Mouse (Mus musculus): ENCODE results near the gene Stard3.

Gene Stard3

DNA sequence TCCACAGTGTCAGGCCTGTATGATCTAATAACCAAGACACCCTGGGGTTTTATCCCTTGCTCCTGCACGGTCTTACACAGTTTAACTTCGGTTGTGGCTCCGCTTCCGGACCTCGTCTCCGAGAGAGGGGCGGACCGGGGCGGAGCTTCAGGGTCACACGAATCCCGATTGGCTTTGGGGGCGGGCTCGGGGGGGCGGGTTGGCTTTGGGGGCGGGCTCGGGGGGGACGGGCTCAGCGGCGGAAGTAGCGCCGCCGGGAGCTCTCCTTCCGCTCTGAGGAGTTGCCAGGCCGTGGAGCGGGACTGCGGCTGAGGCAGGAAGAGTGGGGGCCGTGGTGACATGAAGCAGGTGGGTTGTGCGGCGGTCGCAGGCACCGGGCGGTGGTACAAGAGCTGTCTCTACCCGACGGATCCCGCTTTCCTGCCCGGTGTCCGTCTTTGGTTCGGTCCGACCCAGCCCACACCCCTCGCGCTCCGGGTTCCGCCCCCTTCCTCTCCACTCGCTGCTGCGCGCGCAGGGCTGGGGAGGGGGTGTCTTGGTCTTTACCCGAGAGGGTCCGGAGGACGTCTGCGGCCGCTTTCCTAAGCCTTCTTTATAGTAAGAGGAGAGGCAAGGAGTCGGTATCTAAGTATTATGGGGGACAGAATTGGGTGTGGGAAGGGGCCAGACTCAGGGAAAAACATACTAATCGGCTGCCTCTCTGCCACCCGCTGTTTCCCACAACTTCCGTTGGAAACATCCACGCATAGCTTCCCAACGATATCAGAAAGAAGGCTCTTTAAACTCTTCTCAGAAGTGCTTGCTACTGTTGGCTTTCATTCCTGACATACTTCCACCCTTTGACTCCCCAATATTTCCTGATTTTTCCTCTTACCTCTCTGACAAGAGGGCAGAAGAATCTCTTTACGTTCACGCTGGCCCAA is at the start of gene Stard3:
Gene Stard3, plus strand, starts transcription at position 208 of the 923 bp plus-strand sequence.
- DNase-seq (ENCODE audit: low spot score in 2 of 2) = peak; percentile 79 to 86

DNA sequence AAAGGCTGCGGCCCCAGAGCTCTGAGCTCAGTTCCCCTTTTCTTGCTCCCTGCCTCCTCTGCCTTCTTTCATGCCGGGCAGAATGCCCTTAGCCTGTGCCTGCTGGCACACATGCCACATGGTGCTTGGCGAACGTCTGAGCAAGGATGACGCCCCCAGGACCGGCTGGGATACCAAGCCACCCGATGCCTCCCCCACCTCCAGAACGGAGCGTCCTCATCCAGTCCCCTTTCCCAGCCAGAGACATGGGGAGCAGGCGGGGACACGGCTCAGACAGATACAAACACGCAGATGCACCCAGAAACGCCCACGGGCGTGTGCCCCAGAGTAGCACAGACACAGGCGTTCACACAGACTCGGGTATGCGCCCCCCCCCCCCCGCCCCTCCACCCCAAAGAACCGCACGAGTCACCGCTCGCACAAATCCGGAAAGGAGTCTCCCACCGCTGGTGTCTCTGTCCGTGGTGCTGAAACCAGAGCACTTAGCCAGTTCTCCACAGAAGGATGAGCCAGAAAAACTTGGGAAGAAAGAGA is 44.3 kb upstream of the Stard3 start:
- DNase-seq (ENCODE audit: low spot score in 2 of 2) = no peak

DNA sequence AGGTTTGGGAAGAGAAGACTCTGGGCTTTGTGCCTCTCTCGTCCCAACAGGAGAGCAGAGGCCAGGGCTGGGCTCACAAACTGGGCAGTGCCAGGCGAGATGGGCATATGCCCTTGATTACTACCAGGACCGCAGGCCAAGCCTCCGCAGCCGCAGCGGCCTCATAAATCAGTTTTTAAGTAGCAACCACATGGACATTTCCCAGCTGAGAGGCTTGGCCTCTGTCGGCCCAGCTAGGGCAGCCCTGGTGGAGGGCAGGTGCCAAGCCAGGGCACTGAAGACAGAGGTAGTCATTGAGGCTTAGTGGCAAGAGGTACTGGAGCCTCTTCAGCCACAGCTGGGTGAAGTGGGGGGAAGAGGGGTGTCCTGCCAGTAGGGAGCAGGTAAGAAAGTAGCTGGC is 40.7 kb upstream of the Stard3 start:
- DNase-seq (ENCODE audit: low spot score in 2 of 2) = no peak

DNA sequence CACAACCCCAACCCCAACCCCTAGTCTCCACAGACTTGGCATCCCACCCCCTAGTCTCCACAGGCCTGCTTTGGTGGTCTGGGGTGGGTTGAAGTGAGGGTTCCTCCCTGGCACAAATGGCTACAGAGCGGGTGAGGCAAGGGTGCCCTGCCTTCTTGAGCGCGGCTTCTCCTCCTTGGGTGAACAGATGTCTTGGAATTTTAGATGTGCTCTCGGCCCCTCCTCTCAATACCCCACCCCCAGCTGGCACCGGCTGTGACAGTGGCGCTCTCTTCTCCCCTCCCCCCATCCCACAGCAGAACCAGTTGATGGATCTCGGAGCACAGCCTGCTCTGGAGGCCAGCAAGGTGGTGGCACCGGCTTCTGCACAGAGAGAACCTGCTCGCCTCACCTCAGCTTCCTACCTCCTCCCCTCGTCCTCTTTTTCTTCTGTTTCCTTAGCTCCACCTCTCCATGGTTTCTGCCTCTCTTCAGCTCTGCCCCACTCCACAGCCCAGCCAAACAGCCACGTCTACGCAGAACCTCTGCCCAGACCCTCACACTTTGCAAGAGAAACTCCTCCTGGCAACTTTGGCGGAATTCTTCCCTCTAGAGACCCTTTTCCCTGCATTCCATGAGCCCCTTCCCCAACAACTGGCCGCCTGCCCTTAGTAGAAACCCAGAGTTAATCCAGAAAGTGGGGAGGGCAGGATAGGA is 39.6 kb upstream of the Stard3 start:
- DNase-seq (ENCODE audit: low spot score in 2 of 2) = no peak

DNA sequence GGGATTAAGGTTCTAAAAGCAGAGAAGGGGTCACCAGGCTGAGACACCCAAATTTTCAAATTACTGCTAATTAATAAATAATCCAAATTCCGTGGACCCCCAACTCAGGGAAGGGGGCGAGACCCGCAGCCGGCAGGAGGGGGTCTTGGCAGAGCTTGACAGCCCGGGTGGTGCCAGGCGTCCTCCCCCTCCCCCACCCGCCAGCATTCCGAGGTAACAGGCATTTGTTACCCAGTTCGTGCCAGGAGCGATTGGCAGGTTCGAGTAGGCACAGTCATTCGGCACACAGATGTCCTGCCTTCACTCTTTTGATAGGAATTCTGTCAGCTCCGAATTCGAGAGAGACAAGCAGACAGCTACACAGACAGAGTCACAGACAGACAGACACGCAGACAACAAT is 39.0 kb upstream of the Stard3 start:
- DNase-seq (ENCODE audit: low spot score in 2 of 2) = no peak

DNA sequence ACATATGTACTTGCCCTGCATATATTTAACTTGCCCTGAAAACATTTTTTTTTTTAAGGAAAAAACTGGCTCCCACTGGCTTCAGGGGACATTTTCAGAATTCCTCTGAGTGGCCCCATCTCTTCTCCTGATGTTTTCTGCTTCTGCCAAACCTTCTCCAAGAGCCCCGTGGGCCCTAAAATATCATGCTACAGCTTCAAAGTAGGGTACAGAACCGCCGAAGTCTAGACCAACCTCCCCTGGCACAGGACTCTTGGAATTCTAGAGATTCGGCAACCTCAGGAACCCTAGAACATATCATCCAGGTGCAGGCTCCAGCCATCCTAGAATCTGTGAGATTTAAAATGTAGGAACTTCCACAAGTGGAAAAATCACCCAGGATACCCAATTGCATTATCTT is 38.6 kb upstream of the Stard3 start:
- DNase-seq (ENCODE audit: low spot score in 2 of 2) = no peak

DNA sequence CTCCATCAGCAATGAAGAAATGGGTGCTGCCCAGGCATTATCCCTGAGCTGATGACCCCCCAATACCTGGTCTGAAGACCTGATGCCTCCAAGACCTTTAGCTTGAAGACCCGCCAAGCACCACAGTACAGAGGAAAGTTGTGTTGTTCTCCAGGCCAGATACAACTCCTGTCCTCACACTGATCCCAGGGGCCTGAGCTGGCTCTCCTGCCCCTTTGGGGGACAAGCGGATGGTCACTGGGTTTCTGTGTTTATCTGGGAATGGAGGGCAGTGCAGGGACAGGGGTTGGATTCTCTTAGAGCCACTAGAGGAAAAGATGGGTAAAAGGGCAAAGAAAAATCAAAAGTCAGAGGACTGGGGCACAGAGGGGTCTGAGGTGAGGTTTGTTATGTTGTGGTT is 38.2 kb upstream of the Stard3 start:
- DNase-seq (ENCODE audit: low spot score in 2 of 2) = no peak

DNA sequence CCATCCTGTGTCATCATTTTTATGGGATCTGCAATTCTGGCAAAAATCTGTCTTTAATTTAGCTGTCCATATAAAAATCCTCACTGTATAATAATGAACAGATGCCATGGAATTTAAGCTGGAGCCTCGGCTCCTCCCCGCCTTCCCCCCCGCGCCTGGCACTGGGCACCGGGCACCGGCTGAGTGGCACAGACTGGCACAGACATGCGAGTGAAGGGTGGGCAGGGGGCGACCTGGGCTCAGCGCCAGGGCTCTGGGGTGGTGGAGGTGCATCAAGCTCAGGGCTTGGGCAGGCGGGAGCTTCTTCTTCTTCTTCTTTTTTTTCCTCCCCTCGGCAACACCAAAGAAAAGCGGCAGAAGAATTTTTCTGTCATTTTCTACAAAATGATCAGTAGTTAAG is 37.8 kb upstream of the Stard3 start:
- DNase-seq (ENCODE audit: low spot score in 2 of 2) = no peak

DNA sequence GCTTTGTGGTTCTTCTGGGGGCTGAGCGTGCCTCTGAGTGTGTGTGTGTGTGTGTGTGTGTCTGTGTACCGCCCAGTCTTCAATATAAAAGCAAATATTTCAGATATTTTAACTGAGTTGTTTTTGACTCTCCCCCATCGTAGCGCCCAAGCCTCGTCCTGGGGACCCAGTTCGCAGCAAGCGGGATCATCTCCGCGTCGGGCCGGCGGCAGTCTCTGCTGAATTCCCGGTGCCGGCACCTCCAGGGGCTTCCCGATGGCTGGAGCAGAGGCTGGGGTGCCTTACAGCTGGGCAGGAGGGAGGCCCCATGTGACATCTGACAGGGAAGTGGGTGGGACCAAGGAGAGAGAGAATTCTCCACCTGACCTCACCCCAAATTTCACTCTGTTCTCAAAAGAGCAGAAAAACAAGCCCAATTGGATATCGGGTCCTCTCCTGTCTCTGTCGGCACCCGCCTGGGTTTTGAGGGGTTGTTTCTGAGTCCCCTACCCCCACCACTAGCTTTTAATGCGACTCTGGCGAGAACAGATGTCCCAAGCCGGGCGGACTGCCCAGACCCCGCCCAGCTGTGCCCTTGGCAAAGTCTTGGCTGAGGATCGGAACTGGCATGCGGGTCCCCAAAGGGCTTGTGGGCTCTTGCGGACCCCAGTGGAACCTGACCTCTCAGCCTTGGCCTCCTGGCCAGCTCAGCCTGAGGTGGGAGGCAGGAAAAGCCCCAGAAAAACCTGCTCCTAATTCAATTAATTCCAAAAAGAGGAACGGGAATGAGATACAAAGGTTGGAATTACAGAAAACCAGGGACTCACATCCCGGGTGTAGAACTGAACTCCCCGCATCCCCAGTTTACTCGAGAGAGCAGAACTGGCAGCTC is 37.1 kb upstream of the Stard3 start:
- no peak for DNase-seq (ENCODE audit: low spot score in 2 of 2)

DNA sequence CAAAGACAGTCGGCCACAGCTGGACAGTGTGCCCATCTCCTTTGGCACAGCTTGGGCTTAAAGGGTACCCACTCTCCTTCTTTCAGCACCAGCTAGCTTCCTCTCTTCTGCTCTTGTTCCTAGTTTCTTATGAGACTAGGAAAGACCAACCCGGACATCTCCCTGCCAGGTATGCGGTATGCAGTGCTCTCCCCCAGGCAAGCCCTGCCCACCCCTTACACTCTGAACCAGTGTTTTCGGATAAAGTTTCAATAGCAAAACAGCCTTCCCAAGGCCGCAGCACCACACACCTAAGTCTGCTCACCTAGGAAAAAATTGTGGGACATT is 36.5 kb upstream of the Stard3 start:
- DNase-seq (ENCODE audit: low spot score in 2 of 2) = no peak

DNA sequence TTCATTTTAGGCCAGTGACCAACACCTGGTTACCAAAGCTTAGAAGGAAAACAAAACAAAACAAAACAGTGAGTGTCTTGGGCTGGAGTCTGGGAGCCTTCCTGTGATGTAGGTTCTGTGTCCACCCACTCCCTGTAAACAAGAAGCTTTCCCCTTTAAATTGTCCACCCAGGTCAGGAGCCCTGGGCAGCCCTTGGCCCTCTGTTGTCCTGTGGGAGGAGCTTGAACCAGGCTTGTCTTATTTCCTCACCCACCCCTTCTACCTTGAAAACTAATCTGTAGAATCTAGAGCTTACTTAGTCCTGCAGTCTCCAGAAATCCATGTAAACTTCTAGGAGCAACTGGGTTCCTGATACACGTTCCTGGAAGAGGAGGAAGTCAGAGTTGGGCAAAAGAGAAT is 36.0 kb upstream of the Stard3 start:
- no peak for DNase-seq (ENCODE audit: low spot score in 2 of 2)

DNA sequence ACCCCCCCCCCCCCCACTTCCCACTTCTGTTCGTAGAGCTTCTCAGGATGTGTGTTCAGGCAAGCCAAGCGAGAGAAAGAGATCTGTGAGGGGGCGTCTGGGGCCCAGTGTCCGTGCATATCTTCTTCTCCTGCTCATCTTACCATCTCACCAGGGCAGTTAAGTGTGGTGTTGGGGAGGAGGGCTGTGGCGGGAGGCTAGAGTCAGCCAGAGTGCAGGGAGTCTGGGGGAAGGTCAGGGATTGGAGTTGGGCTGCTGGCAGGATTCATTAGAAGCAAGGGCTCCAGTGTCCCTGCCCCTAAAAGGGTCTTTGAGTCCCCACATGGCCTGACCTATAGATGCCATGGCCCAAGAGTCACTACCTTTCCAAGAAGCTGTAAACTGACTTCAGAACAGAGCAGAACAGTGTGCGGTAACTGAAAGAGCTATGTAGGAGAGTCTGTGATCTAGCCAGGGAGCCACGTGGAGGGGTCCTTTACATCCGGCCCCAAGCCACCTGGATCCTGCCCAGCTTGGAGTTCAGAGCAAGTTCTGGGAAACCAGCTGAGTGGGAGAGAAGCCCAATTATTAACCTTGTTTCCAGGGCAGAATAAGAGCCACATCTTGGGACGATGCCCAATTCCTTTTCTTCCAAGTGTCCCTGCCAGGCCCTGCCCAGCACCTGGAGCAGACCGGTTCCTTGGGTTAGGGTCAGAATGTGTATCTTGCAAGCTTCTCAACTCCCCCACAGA is 34.9 kb upstream of the Stard3 start:
- DNase-seq (ENCODE audit: low spot score in 2 of 2) = no peak

DNA sequence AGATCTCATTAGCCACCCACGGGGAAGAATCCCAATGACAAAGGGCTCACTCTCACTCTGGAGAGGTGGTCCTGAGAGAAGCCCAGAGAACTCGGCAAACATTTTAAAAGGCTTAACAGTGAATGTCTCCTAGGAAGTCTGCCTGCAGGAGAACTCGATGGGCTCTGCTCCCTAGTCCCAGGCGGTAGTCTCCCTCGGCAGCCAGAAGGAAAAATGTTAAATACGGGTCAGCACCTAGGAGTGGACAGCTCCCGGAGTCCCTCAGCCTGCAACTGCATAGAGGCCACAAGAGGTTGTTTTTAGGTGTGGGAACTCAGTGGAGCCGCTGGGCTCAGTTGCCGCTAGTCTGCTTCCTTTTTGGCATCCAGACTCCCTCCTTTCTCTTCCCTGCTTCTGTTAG is 34.2 kb upstream of the Stard3 start:
- no peak for DNase-seq (ENCODE audit: low spot score in 2 of 2)

DNA sequence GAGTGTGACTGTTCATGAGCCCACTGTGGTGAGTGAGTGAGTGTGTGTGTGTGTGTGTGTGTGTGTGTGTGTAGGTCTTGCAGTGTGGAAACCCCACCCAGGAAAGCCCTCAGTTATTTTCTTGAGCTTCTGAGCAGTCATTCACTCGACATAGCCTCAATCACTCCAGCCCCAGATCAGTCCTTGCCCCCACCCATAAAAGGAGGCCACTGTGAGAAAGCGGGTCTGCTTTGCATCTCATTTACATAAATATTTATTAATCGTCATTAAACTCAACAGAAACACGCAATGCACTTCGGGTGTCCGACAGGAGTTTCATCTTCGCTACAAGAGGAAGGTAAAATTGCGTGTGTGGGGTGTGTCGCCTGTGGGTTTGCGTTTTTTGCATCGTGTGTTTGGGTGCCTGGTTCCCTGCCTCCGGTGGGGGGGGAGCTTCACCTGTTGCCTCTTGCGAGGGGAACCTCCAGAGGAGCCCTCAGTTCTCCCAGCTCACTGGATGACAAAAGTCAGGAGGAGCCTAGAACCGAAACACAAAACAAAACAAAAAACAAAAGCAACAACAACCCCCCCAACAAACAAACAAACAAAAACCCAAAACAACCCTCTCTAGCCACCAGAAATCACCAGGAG is 32.9 kb upstream of the Stard3 start:
- no peak for DNase-seq (ENCODE audit: low spot score in 2 of 2)

DNA sequence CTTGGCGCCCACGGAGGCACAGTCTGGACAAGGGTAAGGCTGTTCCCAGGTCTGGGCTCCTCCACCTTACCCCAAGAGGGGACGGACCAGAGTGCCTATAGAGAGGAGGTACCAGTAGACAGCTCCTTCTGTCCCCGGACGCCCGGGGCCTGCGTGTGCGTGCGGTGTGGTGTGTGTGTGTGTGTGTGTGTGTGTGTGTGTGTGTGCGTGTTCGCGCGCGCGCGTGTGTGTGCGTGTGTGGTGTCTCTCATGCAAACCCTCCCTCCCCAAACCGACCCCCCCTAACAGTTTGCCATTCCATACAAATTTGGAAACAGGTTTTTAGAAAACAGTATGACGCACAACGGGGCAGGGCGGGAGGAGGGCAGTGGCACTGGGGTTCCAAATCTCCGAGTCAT is 32.3 kb upstream of the Stard3 start:
- no peak for DNase-seq (ENCODE audit: low spot score in 2 of 2)

DNA sequence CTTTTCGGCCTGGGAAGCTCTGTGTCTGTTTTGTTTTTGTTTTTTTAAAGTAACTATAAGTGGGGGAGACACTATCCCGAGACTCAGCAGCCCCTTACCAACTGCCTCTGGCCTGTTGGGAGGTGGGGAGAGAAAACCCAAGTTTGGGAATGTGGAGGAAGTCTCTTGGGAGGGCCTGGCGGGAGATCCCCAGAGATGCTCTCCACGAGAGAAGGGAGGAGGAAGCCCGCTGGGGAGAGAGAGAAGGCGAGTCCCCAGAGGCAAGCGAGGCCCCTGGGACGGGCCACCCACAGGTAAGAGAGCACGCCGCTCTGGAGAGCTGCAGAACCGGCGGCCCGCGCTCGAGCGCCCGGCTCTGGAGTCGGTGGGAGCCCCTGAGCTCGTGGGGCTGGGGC is 31.4 kb upstream of the Stard3 start:
- DNase-seq (ENCODE audit: low spot score in 2 of 2) = no peak

DNA sequence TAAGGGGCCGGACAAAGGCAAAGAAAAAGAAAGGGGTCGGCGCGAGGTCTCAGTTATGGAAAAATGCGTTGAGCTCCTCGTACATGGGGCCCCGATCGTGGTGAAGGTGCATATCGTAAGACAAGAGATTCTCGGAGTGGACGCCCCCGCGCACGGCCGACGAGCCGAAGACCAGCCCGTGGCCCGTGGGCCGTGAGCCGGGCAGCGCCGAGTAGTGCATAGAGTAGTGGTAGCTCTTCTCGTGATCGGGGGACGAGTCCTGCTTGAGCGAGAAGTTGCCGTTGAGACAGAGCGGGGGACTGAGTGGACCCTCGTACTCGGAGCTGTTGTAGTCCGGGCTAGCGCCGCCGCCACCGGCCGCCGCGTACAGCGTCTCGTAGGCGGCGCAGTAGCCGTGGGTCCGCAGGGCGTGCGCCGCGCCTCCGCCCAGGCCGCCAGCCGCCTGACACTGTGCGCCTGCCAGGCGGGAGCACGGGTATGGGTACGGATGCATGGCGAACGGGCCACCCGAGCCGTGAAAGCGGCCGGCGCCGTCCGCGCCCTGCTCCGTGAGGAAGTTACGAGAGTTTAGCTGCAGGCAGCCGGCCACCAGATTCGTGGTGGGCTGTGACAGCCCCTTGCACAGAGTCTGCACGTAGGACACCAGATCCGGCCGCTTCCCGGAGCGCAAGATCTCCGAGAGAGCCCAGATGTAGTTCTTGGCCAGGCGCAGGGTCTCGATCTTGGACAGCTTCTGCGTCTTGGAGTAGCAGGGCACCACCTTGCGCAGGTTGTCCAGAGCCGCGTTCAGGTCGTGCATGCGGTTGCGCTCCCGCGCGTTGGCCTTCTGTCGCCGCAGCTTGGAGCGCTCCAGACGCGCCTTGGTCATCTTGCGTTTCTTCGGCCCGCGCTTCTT is 30.8 kb upstream of the Stard3 start:
- no peak for DNase-seq (ENCODE audit: low spot score in 2 of 2)

DNA sequence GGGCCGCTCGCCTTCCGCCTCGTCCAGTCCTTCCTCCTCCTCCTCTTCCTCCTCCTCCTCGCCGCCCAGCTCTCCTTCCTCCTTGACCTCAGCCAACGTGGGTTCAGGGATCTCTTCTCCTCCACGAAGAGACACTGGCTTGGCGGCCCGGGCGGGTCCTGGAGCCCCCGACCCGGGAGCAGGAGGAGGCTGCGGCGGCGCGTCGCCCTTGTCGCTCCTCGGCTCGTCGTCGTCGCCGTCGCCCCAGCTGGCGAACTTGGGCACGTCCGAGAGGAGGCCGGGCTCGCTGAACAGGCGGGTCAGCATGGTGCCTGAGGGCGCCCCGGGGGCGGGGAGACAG is 30.2 kb upstream of the Stard3 start:
- DNase-seq (ENCODE audit: low spot score in 2 of 2) = no peak

DNA sequence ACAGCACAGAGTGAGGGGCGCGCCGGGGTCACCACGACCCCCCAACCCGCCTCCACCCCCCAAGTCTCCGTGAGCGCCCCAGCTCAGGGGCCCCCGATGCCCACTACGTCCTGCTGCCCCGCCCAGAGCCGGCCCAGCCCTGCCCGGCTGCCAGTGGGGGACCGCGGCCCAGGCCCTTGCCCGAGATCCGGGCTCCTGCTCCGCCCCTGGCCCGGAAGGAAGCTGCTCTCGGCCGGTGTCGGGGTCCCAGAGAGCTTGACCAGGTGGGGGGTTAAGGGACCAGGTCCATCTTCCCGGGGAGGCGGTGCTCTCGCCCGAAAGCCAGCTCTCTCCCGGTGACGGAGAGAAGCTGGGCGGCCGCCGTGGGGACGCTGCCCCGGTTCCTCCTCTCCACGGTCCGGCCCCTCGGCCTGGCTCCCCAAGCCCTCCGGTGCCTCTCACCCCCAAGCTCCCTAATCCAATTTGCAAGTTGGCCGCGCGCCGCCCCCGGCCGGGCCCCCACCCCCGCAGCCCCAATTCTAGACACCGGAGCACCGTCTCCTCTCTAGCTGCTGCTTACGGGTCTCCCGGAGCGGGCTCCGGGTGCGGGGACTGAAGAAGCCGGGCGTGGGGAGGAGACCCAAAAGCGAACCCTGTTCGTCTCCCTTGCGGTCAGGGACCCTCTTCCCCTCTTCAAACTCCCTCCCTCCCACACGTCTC is 29.6 kb upstream of the Stard3 start:
- no peak for DNase-seq (ENCODE audit: low spot score in 2 of 2)

Data from spleen, postnatal 14 days (tissue).